Mouse (Mus musculus) MN1 (cell line): ENCODE measurements around the gene Dlgap4.

Source experiments
- DNase-seq: peaks from one replicate; pipeline ENCODE4 v3.0.0-alpha.2; 2016; ENCODE audit warnings: low spot score

The Dlgap4 gene

DNA sequence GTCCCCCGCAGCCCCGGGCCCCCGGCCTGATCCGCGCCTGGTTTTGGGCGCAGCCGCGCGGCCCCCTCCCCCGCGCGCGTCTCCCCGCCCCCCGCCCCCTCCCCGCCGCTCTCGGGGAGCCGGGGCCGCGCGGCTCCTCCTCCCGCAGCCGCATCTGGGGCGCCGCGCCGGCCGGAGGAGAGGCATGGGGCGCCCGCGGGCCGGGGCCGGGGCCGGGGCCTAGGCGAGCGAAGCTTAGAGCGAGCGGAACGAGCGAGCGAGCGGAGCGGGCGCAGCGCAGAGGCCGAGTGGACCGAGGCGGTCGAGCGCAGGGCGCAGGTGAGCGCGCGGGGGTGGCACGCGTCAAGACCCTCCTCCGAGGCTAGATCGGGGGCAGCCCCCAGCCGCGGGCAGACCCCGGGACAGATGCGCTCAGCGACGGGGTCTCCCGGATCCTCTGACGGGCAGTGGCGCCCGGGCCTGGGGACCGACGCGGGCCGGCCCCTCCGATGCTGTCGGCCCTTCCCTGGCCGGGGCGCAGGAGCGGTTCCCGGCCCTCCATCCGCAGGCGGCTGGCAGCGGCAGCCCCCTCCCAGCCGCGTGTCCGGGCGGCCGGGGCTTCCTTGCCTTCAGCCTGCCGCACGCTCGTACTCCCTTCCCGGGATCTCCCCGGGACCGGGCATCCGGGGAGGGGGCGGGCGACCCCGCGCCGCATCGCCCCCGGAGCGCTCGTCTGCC, at the start of gene Dlgap4:
Gene Dlgap4 (plus strand): TSS at position 165 of the 717 bp plus-strand sequence.
- DNase-seq = peak; percentile 71

DNA sequence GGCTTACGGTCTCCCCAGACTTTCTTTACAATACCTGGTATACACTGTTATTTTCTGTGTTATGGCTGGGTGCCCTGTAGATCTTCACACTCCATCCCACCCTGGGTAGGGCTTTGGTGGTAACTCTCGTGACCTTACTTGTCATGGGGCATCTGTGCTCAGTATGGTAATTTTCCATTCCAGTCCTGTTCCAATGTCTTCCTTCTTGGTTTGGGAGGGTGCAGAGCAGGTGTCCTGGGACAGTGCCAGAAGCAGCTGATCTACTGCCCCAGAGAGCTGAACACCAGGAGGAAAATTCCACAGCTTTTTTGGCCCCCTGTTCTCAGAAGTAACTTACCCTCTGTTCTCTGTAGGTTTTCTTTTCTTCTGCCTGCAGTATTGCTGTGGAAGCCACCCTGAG, 47.0 kb upstream of the Dlgap4 start:
- DNase-seq = no peak

DNA sequence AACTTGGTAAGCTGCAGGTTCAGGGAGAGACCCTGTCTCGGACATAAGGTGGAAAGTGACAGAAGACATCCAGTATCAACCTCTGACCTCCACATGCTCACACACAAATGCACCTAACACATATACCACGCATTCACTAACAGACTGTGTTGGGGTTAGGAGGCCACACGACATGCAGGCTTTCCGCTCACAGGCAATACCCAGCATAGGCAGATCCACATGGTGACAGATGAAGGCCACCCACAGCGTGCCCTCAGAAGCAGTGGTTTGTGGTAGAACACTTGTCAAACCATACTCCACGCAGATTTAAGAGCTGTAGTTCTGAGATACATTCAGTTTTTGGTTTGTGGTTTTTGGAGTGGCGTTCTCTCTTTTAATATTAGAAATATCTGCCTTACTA, 44.9 kb upstream of the Dlgap4 start:
- DNase-seq = no peak

DNA sequence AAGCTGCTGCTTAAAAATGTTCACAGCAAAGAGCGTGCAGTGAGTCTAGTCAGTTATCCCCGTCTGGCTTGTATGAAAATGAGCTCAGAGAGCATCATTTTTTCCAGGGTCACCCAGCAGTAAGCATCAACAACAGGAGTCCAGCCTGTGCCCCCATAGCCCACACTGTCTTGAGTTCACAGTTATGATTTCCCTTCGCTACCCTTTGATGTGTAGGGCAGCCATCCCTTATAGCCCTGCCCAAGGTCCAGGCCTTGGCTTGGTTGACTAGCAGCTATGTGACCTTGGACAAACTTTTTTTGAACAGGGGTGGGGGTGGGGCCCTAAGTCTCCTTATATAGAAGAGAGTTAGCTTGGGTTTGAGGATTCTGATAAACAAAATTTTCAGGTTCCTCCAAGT, 44.2 kb upstream of the Dlgap4 start:
- DNase-seq = no peak

DNA sequence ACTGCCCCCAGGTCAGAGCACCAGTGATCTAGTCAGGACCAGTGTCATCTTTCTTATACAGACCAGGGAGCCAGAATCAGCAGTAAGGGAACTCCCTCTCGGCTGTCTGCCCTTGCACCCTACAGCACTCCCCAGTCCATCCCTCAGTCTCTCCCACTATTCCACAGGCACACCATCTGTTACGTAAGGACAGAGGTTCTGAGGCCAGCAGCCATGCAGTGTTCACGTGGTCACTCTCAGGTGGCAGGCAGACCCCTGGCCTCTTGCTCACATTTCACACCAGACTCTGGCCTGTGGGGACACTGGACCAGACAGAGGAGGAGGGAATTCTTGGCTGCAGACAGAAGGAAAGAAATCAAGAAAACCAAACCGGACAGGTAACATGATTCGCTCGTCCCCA, 42.0 kb upstream of the Dlgap4 start:
- DNase-seq = no peak

DNA sequence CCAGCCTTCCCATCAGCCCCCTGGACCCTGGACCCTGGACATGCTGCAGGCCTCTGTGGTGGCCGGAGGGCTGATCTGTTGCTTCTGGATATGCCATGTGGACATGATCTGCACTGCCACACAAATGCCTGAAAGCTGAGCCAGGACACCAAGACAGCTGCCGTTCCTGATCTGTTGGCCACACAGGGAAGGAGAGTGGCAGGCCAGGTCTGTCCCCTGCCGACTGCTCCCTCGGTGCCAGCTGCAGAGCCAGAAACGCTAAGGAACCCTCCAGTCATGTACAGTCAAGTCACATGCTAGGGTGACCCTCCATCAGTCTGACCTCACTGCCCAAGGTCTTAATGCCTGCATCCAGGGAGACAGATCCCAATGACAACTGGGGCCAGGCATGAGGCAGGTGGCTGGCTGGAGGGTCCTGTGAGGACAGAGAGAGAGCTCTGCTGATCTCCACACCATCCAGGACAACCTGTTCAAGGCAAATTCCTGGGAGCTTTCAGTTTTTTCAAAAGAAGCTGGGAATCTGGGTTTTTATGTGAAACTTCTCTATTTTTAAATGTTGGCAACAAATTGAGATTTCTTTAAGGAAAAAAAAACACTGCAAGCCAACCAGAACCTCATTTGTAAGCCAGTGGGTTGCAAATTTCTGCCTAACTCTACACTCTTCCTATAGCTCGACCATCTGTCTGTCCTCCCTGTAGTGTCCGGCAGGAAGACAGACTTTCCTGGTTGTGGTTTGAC, 36.5 kb upstream of the Dlgap4 start:
- DNase-seq = no peak

DNA sequence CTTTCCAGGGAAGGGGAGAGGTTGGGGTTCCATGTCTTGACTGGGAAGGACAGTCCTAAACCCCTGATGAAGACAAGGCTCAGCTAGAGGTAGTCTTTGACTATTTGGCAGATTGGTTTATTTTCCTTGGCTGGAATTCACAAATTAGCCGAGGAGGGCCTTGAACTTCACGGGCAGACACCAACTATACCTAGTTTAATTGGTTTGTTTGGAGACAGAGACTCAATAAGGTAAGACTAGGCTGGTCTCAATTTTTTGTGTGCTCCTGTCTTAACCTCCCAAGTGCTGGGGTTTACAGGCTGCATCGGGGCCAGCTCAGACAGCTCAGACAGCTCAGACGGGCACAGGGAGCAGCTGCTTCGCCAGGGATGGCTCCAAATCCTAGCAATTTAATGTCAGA, 33.0 kb upstream of the Dlgap4 start:
- no peak for DNase-seq

DNA sequence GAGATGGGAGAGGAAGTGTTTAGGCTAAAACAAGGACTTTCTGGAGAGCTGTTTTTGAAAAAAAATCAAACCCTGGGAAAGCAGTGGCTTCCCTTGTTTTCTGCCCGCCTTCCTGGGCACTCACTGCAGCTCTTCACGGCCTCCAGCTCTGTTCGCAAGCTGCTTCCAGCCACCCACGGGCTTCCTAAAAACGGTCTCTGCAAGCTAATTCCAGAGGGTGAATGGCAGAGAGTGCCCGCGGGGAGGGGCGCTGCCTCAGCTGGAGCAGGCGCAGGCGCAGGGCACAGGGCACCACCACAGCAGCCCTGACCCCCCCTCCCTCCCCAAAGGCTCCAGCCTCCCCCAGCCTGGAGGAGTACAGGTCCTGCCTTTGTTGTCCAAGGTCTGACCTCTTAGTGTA, 32.3 kb upstream of the Dlgap4 start:
- peak; percentile 57 for DNase-seq

DNA sequence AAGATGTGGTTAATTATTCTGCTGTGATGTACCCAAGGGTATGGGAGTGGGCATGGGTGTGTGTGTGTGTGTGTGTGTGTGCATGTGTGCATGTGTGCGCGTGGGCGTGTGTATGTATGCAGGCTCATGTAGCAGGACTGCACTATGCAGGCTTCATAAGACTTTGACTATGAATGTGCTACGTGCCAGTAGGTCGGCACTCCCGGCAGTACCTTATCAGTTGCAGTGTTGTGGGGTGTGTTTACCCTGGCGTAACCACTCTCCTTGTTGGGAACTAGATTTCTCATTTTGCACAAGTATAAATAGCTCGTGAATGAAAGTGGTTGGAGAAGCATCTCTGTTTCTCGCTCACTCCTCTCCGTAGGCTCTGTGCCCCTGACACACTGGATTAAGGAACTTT, 30.6 kb upstream of the Dlgap4 start:
- DNase-seq = no peak

DNA sequence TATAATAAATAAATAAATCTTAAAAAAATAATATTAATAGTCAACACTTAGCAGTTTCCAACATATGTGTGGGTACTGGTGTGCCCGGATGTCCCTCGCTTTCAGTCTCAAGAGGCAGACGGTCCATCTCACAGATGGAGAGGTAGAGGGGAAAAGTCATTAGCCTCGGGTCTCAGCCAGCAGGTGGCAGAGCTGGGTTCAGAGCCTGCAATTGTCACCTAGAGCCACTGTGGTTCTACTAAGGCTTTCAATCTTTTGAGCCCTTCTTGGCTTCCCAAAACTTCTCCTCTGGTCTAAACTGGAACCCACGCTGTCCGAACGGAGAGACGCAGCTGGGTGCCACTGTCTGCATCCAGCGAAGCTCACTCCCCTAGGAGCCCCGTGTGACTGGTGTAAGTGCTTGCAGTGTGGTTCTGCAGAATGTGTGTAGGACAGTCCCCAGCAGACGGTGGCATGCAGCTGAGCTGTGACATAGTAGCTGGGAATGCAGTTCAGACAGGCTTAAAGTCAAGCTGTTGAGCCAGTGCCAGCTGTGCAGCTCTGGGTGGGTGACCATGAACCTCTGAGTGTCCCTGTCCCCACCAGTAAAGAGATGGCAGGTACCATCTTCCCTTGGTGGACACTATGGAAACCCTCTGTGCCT, 29.2 kb upstream of the Dlgap4 start:
- no peak for DNase-seq

DNA sequence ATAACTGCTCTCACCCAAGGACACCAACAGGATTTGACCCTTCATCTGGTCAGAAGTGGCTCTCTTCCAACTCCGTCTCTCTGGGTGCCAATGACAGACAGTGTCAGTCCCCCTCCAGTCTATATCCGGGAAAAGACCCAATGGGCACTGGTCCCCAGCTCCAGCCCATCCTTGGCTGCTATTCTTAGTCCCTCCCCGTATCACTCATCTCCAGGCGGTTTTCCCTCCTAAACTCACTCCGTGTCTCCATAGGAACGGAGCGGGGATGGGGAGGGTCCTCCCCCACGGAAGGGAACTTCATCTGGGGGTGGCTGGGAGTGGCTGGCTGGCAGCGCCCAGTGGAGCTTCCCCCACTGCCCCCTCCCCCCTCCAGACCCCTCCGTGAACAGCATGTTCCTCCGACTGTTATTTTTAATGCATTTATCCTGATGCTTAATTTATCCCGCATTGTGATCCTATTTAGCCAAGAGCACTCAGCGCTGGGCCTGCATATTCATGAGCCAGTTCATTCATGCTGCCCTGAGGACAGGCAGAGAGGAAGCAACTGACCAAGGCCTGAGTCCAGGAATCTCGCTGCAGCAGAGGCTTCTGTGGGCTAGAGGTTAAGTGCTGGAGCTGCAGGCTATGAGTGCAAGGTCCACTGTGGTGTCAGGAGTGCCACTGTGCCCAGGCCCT, 28.6 kb upstream of the Dlgap4 start:
- DNase-seq = peak; percentile 53

DNA sequence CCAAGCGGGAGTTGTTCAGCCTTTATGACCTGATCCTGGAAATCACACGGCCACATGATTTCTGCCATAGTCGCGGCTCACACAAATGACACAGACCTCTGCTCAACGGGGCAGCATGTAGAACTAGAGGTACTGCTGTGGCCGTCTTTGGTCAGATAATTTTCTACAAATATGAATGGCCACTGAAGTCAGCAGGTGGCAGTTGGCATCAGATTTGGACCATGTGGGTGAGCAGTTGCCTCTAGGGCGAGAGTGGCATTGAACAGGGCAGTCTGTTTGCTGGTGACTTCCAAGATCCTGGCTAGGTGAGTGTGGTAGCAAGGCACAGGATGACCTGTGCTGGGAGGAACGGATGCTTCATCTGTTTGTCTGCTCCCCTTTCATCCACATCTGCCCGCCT, 24.0 kb upstream of the Dlgap4 start:
- DNase-seq = no peak

DNA sequence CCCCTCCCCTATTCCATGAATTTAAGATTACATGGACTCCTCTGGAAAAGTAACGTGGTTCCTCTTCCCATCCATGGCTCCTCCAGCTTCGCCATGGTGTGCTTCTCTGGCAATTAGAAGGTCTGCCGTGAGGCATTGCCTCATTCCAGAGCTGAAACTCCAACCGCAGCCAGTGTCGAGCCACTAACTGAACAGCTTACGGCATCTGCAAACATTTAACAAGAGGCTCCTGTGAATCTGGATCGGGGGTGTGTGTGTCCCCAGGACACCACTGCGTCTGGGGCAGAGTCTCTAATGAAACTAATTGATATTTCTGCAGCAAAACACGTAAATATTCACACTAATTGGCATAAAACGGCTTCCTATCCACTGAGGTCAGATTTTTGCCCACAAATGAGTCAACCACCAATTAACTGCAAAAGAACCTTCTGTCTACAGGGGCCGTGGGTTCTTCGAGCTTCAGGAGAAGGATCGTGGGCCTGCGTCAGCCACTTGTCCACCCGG, 18.5 kb upstream of the Dlgap4 start:
- DNase-seq = peak; percentile 38

DNA sequence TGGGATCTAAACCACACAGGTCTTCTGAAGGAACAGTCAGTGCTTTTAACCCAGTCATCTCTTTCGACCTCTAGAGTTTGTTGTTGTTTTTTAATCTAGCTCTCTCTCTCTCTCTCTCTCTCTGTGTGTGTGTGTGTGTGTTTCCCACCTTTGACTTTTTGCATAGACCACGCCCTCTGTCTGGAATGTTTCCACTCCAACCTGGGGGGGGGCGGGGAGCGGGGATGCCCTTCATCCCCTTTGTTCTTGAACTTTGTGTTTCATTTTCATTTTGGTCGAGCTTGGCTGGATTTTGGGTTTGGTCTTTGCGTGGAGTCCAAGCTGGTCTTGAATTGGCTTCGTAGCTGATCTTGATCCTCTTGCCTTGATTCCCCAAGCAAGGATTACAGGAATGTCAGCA, 10.9 kb upstream of the Dlgap4 start:
- DNase-seq = no peak

DNA sequence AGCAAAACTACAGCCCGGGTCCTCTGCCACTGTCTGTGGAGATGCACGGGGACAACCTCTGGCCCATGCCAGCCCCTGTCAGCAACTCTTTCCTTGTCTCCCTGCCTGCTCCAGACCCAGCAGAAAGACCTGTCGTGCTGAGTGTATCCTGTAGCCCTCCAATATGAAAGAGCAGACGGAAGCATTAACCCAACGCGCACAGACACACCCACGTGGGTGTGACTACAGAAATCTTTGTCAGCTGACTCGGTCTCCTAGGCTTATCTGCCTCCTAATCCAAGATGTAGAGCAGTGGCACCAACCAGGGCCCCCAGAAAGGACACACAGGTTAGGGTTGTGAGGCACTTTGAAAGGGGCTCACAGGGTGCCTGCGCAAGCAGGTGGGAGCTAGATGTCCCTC, 9.8 kb upstream of the Dlgap4 start:
- no peak for DNase-seq

DNA sequence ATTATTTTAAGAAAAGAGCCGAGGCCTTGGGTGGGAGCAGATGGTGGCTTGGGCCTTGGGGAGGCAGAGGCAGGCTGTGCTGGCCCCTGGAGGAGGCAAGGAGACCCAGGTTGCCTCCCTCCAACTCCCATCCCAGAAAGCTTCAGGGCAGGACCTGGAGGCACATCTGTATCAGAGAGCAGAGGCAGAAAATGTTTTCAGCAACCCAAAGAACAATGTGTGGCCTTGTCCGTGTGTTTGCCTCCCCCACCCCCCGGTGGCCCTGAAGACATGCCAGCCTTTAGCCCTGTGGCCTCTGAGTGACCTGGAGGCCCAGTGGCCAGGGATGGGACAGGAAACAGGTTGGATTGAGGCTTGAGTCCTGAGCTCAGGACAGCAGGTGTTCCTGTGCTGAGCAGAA, 8.4 kb upstream of the Dlgap4 start:
- DNase-seq = no peak

DNA sequence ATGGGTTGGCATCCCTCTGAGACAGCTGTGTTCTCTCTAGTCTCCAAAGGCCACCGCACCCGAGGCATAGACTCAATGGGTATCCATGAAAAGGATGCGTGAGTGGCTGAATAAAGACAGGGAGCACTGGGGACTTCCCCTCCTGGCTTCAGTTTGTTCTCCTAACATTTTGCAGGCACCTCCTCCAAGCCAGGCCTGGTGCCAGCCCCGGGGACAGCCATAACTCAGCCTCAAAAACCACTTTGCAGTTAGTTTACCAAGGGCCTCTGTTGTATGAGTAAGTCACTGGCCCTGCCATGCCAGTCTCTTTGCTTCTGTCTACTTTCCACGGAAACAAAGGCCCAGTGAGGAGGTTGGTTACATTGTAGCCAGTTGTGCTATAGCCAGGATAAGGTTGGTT, 7.5 kb upstream of the Dlgap4 start:
- no peak for DNase-seq

DNA sequence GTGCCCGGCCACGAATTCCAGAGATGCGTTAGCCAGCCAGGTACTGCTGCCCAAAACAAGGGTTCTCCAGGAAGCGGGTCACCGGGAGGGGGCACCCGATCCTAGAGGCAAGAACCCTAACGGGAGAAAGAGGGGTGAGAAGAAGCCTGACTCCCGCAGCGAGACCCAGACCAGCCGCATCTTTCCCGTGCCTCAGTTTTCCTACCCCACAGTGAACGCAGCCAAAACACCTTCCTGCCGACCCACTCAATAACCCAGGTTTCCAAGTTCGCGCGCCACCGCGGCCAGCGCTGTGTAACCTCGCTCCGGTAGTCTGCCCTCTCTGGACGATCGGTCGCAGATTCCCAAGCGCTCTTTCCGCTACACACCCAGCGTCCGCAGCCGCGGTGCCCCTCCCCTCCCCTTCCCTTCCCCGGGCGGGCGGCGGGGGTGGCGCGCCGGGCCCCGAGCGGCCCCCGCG, 394 bp upstream of the Dlgap4 start:
- DNase-seq = peak; percentile 76

DNA sequence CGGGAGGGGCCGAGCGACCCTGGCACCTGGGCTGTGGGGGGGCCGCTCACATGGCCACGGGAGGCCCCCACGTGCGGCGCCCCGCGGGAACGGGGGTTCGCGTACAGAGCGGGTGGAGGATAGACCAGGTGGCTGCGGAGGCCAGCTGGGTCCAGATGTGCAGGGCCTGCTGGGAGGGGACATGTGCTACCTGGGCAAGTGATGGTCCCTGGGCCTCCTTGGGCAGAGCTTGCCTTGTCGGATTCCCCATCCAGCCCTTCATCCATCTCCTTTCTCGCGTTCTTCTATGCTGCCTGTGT, 702 bp downstream of the Dlgap4 start:
- DNase-seq = peak; percentile 28

DNA sequence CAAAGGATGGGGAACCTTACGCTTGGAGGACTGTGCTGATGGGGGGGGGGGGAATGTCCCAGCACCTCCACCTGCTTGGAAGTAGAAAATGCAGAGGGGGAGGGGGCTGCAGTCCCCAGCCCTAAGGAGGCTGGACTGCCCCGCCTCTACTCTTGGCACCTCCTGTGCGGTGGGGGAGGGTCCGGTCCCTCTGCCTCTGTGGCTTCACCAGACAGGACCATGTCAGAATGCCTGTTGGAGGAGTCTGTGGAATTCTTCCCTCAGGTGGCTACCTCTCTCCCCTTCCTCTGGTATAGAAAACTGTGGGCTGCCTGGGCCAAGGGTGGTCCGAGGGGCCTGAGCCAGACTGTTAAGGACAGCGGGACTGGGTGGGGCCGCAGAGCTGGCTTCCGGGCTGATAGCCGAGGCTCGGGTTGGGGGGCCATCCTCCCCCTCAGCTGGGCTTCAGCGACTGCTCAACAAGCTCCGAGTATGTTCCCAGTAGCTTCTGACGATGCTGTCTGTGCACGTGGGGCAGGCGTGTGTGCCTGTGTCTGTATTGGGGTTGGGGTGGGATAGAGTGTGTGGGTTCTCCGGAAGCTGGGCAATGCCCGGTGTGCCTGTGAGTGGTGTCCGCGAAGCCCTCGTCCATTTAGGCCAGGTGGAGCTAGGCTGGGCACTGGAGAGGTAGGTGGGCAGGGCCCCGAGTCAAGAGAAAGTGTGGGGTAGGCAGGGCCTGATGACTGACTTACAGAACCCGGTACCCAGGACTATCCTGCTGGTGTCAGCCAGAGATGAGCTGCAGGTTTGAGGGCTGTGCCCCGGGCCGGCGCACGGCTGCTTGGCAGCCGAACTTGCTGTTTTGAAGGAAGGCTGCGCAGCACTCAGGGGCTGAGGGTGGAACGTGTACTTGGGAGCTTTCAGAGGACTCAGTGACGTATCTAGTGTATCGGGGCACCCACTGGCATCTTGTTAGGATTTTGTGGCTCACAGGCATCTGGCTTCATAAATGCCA, 1.5 kb downstream of the Dlgap4 start:
- DNase-seq = peak; percentile 26

DNA sequence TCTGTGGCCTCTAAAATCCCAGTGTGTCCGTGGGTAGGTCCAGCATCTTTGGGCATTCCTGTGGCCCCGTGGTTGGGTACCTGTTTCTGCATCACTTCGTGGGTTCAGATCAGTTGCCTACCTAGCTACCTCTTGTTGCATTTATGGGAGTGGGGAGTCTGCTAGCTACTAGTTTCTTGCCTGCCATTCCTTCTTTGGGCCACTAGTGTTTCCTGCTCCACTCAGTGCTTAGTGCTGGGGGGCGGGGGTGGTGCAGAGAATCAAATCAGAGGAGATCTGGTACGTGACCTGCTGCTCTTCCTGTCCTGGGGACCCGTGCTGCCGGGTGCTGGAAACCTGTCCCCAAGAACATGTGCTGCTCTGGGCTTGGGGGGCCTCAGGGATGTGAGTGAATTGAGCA, 3.0 kb downstream of the Dlgap4 start:
- DNase-seq = no peak
